Mouse (Mus musculus) ES-CJ7 (cell line): ENCODE measurements around the gene Fubp1.

Experiments used
- DNase-seq: peaks from one replicate; pipeline ENCODE4 v3.0.0; 2011; ENCODE audit warnings: low read depth, low spot score

Fubp1 gene

DNA sequence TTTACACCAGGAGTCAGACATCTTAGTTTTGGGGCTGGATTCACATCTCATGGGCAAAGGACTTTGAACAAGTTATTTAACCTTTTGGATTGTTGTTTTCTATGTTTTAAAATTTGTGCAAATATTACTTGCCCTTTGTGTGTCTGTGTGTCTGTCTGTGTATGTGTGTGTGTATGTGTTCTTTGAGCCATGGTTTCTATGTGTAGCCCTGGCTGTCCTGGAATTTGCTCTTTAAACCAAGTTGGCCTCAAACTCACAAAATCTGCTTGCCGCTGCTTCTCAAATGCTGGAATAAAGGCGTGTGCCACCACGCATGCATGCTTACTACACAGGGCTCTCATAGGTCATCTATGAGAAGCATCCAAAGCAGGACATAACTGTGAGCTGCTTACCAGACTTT, 66.7 kb downstream of the Fubp1 start:
- no peak for DNase-seq

DNA sequence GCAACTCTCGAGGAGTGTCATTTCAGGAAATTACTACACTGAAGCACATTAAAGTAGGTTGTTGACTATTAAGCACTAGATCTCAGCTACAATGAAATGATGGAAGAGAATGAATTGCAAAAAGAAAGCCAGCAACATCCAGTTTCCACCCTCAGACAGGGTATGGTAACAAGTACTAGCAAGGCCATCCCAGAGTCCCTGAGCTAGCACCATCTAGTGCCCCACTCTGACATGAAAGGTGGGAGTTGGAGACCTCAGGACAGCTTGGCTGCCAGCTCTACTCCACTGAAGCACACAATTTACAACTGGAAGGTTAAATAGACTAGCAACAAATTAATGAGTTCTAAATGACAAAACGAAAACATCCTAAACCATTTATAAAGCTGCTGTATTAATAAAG, 67.7 kb downstream of the Fubp1 start:
- DNase-seq, result no peak

DNA sequence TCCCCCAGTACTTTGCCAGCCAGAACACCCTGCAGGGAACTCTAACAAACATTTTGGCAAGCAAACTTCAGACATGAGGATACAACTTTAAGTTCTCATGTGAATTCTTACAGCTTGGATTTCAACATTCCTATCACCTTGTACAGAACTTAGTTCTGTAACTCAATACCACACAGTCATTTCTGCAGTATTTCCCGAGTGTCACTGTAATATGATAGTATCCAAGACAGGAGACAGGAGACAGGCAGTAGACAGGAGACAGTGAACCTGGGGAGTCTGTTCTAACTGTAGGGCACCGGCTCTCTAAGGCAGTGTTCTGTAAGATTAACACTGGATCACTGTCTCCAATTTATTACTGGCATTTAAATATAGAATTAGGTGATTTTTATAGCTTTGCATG, 68.2 kb downstream of the Fubp1 start:
- no peak for DNase-seq

DNA sequence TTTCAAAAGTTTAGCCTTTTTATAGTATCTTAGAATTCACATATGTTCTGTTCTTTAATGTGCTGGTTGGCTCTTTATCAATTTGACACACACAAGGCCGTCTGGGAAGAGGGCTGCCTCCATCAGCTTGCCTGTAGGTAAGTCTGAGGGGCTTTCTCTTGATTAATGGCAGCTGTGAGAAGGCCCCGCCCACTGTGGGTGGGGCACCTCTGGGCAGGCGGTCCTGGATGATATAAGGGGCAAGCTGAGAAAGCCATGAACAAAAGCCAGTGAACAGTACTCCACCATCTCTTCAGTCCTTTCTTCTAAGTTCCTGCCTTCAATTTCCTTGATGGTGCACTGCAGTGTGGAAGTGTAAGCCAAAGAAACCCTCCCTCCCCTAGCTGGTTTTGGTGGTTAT, 71.9 kb downstream of the Fubp1 start:
- DNase-seq, result no peak

DNA sequence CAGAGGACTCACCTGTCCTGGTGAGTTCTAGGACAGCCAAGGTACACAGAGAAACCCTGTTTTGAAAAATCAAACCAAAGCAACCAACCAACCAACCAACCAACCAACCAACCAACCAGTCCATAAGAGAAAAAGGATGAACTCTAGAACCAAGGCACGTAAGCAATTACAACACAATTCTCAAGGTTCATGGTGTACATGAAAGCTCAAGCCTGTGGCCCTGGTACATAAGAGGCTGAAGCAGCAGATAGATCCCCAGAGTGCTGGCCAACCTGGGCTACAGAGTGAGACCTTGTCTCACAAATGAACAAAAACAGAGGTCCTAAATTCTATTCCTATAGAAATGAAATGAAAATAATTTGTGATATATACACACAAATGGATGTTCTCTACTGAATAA, 74.1 kb downstream of the Fubp1 start:
- no peak for DNase-seq

DNA sequence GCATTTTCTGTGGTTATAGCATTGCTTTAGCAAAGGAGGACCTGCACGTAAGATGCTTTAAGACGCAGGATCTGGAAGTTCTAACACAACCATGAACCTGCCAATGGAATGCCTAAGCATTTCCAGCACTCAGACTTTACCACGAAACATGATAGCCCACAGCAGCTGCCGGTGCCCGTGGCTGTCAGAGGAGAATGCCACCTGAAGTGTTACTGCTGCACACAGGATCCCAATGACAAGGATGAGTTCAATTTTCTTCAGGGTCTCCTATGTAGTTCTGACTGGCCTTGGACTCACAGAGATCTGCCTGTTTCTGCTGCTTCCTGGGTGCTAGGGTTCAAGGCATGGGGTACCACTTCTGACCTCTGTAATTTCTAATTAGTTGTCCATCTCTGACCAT, 74.5 kb downstream of the Fubp1 start:
- DNase-seq, result no peak
